Mouse (Mus musculus) liver, adult 2 months (tissue): ENCODE measurements around the gene Olah.

ENCODE experiments used
- CTCF ChIP-seq: fragments of 200-500 bp; IDR thresholded peaks from 2 replicates; pipeline ENCODE4 v1.5.1; 2011; ENCODE audit warnings: low read depth, low read length, control low read depth
- POLR2A ChIP-seq: fragments of 200-500 bp; IDR thresholded peaks from 2 replicates; pipeline ENCODE4 v1.6.1; 2011; ENCODE audit warnings: low read length, control low read depth; ENCODE audit not compliant: insufficient read depth; ENCODE audit errors: extremely low read depth

DNA sequence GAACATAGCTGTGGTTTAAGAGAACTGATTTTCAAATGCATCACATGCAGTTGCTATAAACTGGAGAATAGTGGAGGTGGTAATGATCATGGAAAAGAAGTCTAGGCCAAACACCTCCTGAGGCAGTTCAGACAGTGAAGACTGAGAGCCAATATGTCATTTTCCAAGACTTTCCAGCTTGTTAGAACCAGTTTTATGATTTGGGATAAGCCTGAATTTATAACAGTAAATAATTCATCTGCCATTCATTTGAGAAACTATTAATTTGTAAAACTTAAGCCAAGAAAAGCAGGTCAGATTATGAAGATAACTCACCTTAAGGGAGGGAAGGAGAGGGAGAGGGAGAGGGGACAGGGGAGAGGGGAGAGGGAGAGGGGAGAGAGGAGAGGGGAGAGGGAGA, 43.9 kb downstream of the Olah start:
- no peak for TF ChIP-seq CTCF
- TF ChIP-seq POLR2A: no peak
